Mouse (Mus musculus): Measurements from ENCODE around the gene Zfp667. TPM values are rescaled to one million over a fixed set of nuclear protein-coding genes. Genes with fewer than 3 reads are reported as not detected.
A peak's percentile ranks its signal among the peaks of the same experiment; 100 is the strongest.

Zfp667 gene
- total RNA-seq, 1 experiment, result 2.3 TPM

DNA sequence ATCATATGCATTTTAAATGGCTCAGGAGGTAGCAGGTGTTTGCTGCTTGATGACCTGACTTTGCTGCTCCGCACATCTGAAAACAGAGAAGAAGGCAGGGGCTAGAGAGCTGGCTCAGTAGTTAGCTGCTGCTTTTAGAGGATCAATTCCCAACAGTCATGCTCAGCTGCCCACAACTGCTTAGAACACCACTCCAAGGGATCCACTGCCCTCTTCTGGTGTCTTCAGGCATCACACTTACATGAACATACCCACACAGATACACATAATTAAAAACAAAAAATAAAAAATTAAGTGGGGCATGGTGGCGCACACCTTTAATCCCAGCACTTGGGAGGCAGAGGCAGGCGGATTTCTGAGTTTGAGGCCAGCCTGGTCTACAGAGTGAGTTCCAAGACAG lies 24.3 kb upstream of the Zfp667 start:
- no peak for TF ChIP-seq CHD2 (IDR thresholded peaks at IDR 0.05; ENCODE audit: low read depth, low read length)
- TF ChIP-seq MAFK (IDR thresholded peaks at IDR 0.05; ENCODE audit: insufficient read depth, low read depth, low read length), result no peak
- TF ChIP-seq ZC3H11A (IDR thresholded peaks at IDR 0.05; ENCODE audit: borderline replicate concordance, low read depth, low read length), result peak; percentile 76; the same call in 1 of the 2 replicates
- TF ChIP-seq HCFC1 (IDR thresholded peaks at IDR 0.05; ENCODE audit: borderline replicate concordance, insufficient read depth, low read length), result no peak
- TF ChIP-seq ZNF384 (IDR thresholded peaks at IDR 0.05; ENCODE audit: low read depth, low read length), result no peak
- no peak for DNase-seq (ENCODE audit: low read depth, low spot score)
- H3K27ac ChIP-seq (ENCODE audit: insufficient read depth, low read depth, low read length, poor library complexity, severe bottlenecking), result no peak overlapping the region
- H3K4me1 ChIP-seq (ENCODE audit: control insufficient read depth in 2 of 2, insufficient read depth in 2 of 2, low read length in 2 of 2, poor library complexity in 1 of 2), result peaks cover 6 to 12% of the 10 kb centered on the region in 2 experiments; a peak in 3 of 4 replicates
- no peaks in the 10 kb centered on the region for H3K9me3 ChIP-seq (ENCODE audit: control insufficient read depth, insufficient read depth, low read depth, low read length)
- in situ Hi-C loops (cut with MboI; ENCODE audit: low sequenced_read_pairs in 2 of 2, unreplicated experiment in 2 of 2), result no loop called here
- H3K4me3 ChIP-seq (ENCODE audit: insufficient read depth in 1 of 2, low read depth in 1 of 2, low read length in 2 of 2, poor library complexity in 1 of 2, severe bottlenecking in 1 of 2), result no peak overlapping the region
- H3K36me3 ChIP-seq (ENCODE audit: control insufficient read depth, insufficient read depth, low read length, poor library complexity, severe bottlenecking), result no peaks in the 10 kb centered on the region
- no peak overlapping the region for H3K9ac ChIP-seq (ENCODE audit: insufficient read depth, low read depth, low read length, poor library complexity, severe bottlenecking)

DNA sequence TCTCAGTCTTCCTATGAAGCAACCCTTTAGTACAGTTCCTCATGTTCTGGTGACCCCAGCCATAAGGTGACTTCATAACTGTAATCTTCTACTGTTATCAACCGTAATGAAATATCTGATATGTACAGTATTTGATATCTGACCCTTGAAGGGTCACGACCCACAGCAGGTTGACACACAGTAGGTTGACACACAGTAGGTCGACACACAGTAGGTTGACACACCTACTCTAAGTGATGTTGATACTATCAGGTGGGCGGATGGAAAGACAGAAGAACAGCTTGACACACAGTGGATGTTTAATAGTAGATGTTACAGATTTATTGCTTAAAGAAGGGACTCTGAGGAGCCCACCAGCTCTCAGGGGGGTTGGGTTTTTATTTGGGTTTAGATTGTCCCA lies 23.4 kb upstream of the Zfp667 start:
- H3K36me3 ChIP-seq (ENCODE audit: control insufficient read depth, insufficient read depth, low read length, poor library complexity, severe bottlenecking), result no peaks in the 10 kb centered on the region

DNA sequence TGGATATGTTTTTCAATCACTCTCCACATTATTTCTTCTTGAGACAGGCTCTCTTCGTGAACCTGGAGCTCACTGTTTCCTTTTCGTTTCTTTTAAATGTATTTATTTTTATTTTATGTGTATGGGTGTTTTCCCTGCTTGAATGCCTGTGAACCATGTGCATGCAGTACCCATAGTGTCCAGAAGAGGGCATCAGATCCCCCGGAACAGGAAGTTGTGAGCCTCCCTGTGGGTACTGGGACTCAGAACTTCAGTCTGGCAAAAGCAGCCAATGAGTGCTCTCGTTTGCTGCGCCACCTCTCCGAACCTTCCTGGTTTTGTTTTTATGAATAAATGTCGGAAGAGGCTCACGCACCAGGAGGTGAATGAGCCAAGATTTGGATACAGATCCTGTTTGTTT lies 20.7 kb upstream of the Zfp667 start:
- in situ Hi-C loops (cut with MboI; ENCODE audit: low sequenced_read_pairs in 2 of 2, unreplicated experiment in 2 of 2), result no loop called here
- Histone ChIP-seq H3K27ac (ENCODE audit: insufficient read depth, low read depth, low read length, poor library complexity, severe bottlenecking) (no peak overlapping the region), H3K4me1 (ENCODE audit: control insufficient read depth in 2 of 2, insufficient read depth in 2 of 2, low read length in 2 of 2, poor library complexity in 1 of 2) (peaks cover 0 to 7% of the 10 kb centered on the region in 2 experiments; a peak in 2 of 4 replicates), H3K9me3 (ENCODE audit: control insufficient read depth, insufficient read depth, low read depth, low read length) (no peaks in the 10 kb centered on the region), H3K36me3 (ENCODE audit: control insufficient read depth, insufficient read depth, low read length, poor library complexity, severe bottlenecking) (no peaks in the 10 kb centered on the region), H3K9ac (ENCODE audit: insufficient read depth, low read depth, low read length, poor library complexity, severe bottlenecking) (peak overlapping the region; percentile 26; the same call in 1 of the 2 replicates), H3K4me3 (ENCODE audit: insufficient read depth in 1 of 2, low read depth in 1 of 2, low read length in 2 of 2, poor library complexity in 1 of 2, severe bottlenecking in 1 of 2) (peak overlapping the region; percentile 32 to 48; a peak in 3 of 4 replicates)
- DNase-seq (ENCODE audit: low read depth, low spot score), result no peak
- TF ChIP-seq MAFK (IDR thresholded peaks at IDR 0.05; ENCODE audit: insufficient read depth, low read depth, low read length) (no peak), ZC3H11A (IDR thresholded peaks at IDR 0.05; ENCODE audit: borderline replicate concordance, low read depth, low read length) (no peak), ZNF384 (IDR thresholded peaks at IDR 0.05; ENCODE audit: low read depth, low read length) (no peak), CHD2 (IDR thresholded peaks at IDR 0.05; ENCODE audit: low read depth, low read length) (no peak), HCFC1 (IDR thresholded peaks at IDR 0.05; ENCODE audit: borderline replicate concordance, insufficient read depth, low read length) (no peak)

More for the DNA sequence above, 23.4 kb upstream of the Zfp667 start:
- Histone ChIP-seq H3K9ac (ENCODE audit: insufficient read depth, low read depth, low read length, poor library complexity, severe bottlenecking) (no peak overlapping the region), H3K4me3 (ENCODE audit: insufficient read depth in 1 of 2, low read depth in 1 of 2, low read length in 2 of 2, poor library complexity in 1 of 2, severe bottlenecking in 1 of 2) (no peak overlapping the region), H3K27ac (ENCODE audit: insufficient read depth, low read depth, low read length, poor library complexity, severe bottlenecking) (no peak overlapping the region), H3K9me3 (ENCODE audit: control insufficient read depth, insufficient read depth, low read depth, low read length) (no peaks in the 10 kb centered on the region), H3K4me1 (ENCODE audit: control insufficient read depth in 2 of 2, insufficient read depth in 2 of 2, low read length in 2 of 2, poor library complexity in 1 of 2) (peaks cover 6 to 10% of the 10 kb centered on the region in 2 experiments; a peak in 3 of 4 replicates)
- DNase-seq (ENCODE audit: low read depth, low spot score), result no peak
- no peak for TF ChIP-seq CHD2 (IDR thresholded peaks at IDR 0.05; ENCODE audit: low read depth, low read length)
- TF ChIP-seq ZC3H11A (IDR thresholded peaks at IDR 0.05; ENCODE audit: borderline replicate concordance, low read depth, low read length), result no peak
- no peak for TF ChIP-seq ZNF384 (IDR thresholded peaks at IDR 0.05; ENCODE audit: low read depth, low read length)
- no peak for TF ChIP-seq HCFC1 (IDR thresholded peaks at IDR 0.05; ENCODE audit: borderline replicate concordance, insufficient read depth, low read length)
- TF ChIP-seq MAFK (IDR thresholded peaks at IDR 0.05; ENCODE audit: insufficient read depth, low read depth, low read length), result no peak
- in situ Hi-C loops (cut with MboI; ENCODE audit: low sequenced_read_pairs in 2 of 2, unreplicated experiment in 2 of 2), result no loop called here

DNA sequence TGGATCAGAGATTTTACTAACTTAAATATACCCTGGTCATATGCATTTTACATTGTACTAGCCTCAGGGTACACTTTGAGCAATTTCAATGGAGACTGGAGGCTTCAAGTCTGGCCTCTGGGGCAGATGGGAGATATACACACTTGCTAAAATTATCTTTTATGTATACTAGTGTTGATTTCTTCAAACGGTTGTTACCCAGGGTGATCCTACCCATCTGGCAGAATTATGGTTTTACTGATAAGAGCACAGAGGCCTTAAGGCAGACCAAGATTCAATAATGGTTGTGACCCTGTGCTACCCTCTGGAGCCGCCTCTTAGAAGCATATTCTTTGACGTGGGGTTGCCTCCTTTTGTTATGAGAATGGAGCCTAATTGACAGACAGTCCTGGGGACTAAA lies 8.5 kb upstream of the Zfp667 start:
- H3K36me3 ChIP-seq (ENCODE audit: control insufficient read depth, insufficient read depth, low read length, poor library complexity, severe bottlenecking), result no peaks in the 10 kb centered on the region; the same call in 1 of the 2 replicates
- no peak overlapping the region for H3K4me3 ChIP-seq (ENCODE audit: insufficient read depth in 1 of 2, low read depth in 1 of 2, low read length in 2 of 2, poor library complexity in 1 of 2, severe bottlenecking in 1 of 2)
- no peak for DNase-seq (ENCODE audit: low read depth, low spot score)
- H3K27ac ChIP-seq (ENCODE audit: insufficient read depth, low read depth, low read length, poor library complexity, severe bottlenecking), result no peak overlapping the region
- TF ChIP-seq ZNF384 (IDR thresholded peaks at IDR 0.05; ENCODE audit: low read depth, low read length), result no peak
- TF ChIP-seq HCFC1 (IDR thresholded peaks at IDR 0.05; ENCODE audit: borderline replicate concordance, insufficient read depth, low read length), result no peak
- no peak for TF ChIP-seq CHD2 (IDR thresholded peaks at IDR 0.05; ENCODE audit: low read depth, low read length)
- no peak for TF ChIP-seq MAFK (IDR thresholded peaks at IDR 0.05; ENCODE audit: insufficient read depth, low read depth, low read length)
- no peak for TF ChIP-seq ZC3H11A (IDR thresholded peaks at IDR 0.05; ENCODE audit: borderline replicate concordance, low read depth, low read length)
- H3K4me1 ChIP-seq (ENCODE audit: control insufficient read depth in 2 of 2, insufficient read depth in 2 of 2, low read length in 2 of 2, poor library complexity in 1 of 2), result no peaks in the 10 kb centered on the region; a peak in 1 of 4 replicates
- no peak overlapping the region for H3K9ac ChIP-seq (ENCODE audit: insufficient read depth, low read depth, low read length, poor library complexity, severe bottlenecking)
- in situ Hi-C loops (cut with MboI; ENCODE audit: low sequenced_read_pairs in 2 of 2, unreplicated experiment in 2 of 2), result no loop called here
- no peaks in the 10 kb centered on the region for H3K9me3 ChIP-seq (ENCODE audit: control insufficient read depth, insufficient read depth, low read depth, low read length)

All from ES-E14 (cell line).